Mouse (Mus musculus) 3134 (cell line): ENCODE measurements around the gene Alkbh7.

ENCODE experiments used
- DNase-seq: peaks from one replicate; pipeline ENCODE4 v3.0.0-alpha.2; 2011; ENCODE audit warnings: low spot score; ENCODE audit not compliant: insufficient read length; ENCODE audit errors: extremely low read depth

Gene Alkbh7

GRCm38 (mm10) chr17:57029691-57030090 is 32.6 kb downstream of the Alkbh7 start:
- no peak for DNase-seq

DNA sequence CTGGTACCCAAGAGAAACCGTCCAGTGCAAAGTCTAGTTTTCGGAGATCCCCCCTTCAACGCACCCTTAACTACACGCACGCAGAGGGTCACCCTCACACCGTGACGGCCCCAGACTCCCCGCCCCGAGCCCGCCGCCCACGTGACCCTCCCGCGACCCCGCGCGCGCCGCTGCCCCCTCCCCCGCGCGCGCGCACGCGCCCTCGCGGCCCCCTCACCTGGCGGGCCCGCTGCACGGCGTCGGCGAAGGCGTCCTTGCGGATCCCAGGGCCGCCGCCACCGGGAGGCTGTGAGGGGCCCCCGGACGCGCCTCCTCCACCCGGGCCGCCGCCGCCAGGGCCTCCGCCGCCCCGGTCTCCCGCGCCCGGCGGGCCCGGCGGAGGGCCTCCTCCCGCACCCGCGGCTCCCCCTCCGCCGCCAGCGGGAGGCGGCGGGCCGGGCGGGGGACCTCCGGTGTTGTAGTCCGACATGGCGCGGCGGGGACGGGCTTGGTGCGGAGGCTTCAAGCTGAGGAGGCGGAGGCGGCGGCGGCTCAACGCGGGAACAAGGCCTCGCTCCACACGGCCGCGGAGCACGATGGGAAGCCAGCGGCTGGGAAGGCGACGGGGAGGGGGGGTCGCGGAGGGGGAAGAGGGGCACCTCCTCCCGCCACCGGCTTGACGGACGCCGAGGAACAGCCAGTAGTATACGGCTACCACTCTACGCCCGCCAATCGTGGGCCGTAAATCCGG is 34.0 kb downstream of the Alkbh7 start, which contains the start of gene Khsrp:
TSS of gene Khsrp (minus strand) at position 592 of the 730 bp plus-strand sequence.
- DNase-seq = no peak

DNA sequence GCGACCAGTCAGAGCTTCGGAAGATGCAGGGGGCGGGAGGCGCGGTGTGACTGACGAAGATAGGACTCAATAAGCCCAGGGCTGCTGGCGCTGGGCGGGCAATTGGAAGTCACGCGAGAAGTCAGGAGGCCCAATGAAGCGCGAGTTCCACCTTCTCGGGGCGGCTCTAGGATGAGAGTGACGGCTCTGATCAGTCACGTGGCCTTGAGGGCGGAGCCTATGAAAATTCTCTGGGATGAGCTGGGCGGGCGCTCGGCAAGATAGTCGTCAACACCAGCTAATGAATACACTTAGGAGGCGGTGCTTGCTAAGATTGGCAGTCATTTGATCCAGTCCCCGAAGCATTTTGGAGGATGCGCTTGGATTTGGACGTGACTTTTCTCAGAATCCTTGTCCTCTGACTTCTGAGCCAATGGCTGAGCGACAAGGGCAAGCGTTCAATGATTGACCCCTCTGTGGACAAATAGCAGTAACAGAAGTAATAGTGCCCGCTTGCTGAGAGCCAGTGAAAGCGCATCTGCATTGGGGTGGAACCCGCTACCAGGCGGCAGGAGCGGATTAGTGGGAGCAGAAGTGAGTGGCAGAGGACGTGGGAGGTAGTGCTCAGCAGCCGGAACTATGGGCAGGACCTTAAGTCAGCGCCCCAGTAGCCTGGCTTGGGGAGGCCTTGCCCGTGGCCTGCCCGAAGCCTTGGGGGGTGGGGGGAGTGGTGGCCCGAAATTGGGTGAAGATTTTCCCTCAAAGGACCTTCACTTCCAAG is 34.7 kb downstream of the Alkbh7 start:
- DNase-seq = peak; percentile 99

- no peak for DNase-seq
Measured at GRCm38 (mm10) chr17:57032854-57033253, 35.7 kb downstream of the Alkbh7 start.

DNA sequence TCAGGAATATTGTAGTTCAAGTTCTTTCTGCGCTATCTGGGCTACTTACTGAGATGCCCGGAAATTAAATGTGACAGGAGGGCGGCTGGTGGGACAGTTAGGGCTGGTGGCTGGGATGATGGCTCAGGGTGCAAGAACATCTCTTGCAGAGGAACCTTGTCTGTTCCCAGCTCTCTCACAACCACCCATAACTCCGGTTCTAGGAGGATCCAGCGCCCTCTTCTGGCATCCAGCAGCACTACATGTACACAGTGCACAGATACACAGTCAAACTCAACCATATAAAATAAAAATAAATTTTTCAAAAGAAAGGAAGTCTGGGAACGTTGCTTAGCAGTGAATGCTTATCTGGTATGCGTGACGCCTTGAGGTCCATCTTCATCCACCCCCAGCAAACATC is 41.8 kb downstream of the Alkbh7 start:
- no peak for DNase-seq

- DNase-seq = no peak
Measured at GRCm38 (mm10) chr17:57041554-57041953, 44.4 kb downstream of the Alkbh7 start, which contains the start of gene Slc25a41. TSS of gene Slc25a41 (minus strand) at chr17:57041654.

DNA sequence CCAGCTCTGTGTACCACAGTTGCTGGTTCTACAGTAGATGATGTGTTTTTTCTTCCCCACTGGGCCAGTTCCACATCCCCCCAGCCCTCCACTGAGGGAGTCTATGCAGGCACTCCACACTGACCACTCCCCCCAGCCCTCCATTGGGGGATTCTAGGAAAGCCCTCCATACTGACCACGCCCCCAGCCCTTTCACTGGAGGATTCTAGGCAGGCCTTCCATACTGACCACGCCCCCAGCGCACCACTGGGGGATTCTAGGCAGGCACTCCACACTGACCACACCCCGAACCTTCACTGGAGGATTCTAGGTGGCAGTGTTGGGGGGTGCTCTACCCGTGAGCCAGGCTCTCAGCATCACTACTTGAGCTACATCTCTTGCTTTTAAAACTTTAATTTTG is 50.3 kb downstream of the Alkbh7 start:
- DNase-seq = no peak

DNA sequence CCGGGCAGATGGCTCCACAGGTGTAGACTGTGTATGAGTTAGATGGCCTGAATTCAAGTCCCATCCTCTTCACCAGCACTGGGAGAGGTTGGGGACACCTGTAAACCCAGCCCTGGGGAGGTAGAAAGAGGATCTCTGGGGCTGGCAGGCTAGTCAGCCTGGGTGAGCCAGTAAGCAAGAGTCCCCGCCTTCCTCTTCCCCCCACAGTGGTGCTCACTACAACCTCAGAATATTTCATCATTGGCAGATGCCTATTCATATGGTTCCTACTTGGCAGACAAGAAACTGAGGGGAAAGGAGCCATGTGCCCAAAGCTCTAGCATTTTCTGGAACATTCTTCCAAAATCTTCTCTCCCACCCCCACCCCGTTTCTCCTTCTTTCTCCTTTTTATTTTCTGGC is 51.7 kb downstream of the Alkbh7 start:
- DNase-seq = no peak
